Mouse (Mus musculus) ES-E14 (cell line): ENCODE measurements around the gene Hsf5.

ENCODE experiments used
- CHD2 ChIP-seq: IDR thresholded peaks from 2 replicates; pipeline ENCODE4 v1.6.1; 2014; ENCODE audit warnings: mild to moderate bottlenecking, low read depth, low read length, inconsistent platforms
- HCFC1 ChIP-seq: IDR thresholded peaks from 2 replicates; pipeline ENCODE4 v1.6.1; 2012; ENCODE audit warnings: low read length, inconsistent platforms, borderline replicate concordance; ENCODE audit not compliant: insufficient read depth

- TF ChIP-seq CHD2 (no peak), HCFC1 (no peak)
These were observed 29.6 kb upstream of the Hsf5 start for GRCm38 (mm10) chr11:87587211-87587874.
